Mouse (Mus musculus) testis, adult 2 months (tissue): ENCODE results near the gene Stat5b.

Source experiments
- CTCF ChIP-seq: fragments of 200-500 bp; IDR thresholded peaks from 2 replicates; pipeline ENCODE4 v1.5.1; 2012; ENCODE audit warnings: low read depth, mild to moderate bottlenecking, inconsistent platforms, low read length, moderate library complexity; ENCODE audit not compliant: control insufficient read depth, insufficient read depth, insufficient replicate concordance
- POLR2A ChIP-seq: fragments of 200-500 bp; IDR thresholded peaks from 2 replicates; pipeline ENCODE4 v1.6.1; 2012; ENCODE audit warnings: low read depth, mild to moderate bottlenecking, inconsistent platforms, low read length, moderate library complexity; ENCODE audit not compliant: control insufficient read depth

DNA sequence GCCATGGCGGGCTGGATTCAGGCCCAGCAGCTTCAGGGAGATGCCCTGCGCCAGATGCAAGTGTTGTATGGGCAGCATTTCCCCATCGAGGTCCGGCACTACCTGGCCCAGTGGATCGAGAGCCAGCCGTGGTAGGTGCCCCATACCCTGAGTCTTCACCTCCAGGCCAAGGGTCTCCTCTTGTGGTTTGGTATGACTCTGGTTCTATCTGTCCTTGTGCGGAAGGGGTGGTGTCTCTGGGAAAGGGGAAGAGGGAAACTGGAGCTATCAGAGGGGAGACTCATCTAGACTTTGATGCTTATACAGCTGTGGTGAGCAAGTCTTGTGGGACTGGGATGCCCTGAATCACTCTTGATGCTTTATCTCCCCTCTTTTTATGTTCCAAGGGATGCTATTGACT lies 10.8 kb upstream of the Stat5b start:
- no peak for TF ChIP-seq CTCF
- TF ChIP-seq POLR2A: no peak
